Mouse (Mus musculus) C2C12 (cell line): ENCODE data around the gene Rpl36a. TPM values are rescaled to one million over a fixed set of nuclear protein-coding genes. Genes with fewer than 3 reads are reported as not detected.

Source experiments
- H3K27me3 ChIP-seq: one replicate; pipeline ENCODE4 v1.6.1; 2011; ENCODE audit not compliant: control insufficient read depth, insufficient read depth, insufficient read length
- H3K36me3 ChIP-seq: one replicate; pipeline ENCODE4 v1.6.1; 2011; ENCODE audit not compliant: control insufficient read depth, insufficient read depth
- H3K4me3 ChIP-seq: one replicate; pipeline ENCODE4 v1.5.1; 2011; ENCODE audit warnings: mild to moderate bottlenecking, control low read depth; ENCODE audit not compliant: poor library complexity, insufficient read depth, severe bottlenecking
- H3K79me2 ChIP-seq: one replicate; pipeline ENCODE4 v1.6.1; 2011; ENCODE audit not compliant: control insufficient read depth, insufficient read depth
- H3K79me3 ChIP-seq: one replicate; pipeline ENCODE4 v1.6.1; 2011; ENCODE audit warnings: low read depth, control low read depth
- H3ac ChIP-seq: one replicate; pipeline ENCODE3; 2011; ENCODE audit warnings: low read depth; ENCODE audit not compliant: control insufficient read depth, insufficient read length
- CEBPB ChIP-seq: IDR thresholded peaks from one replicate; pipeline ENCODE4 v1.6.1; 2011; ENCODE audit warnings: low read depth, mild to moderate bottlenecking, control low read depth, moderate library complexity
- CTCF ChIP-seq: IDR thresholded peaks from one replicate; pipeline ENCODE4 v1.5.1; 2011; ENCODE audit not compliant: control insufficient read depth, insufficient read depth, insufficient read length
- FOSL1 ChIP-seq: IDR thresholded peaks from one replicate; pipeline ENCODE4 v1.8.0; 2011; ENCODE audit warnings: mild to moderate bottlenecking, low read length; ENCODE audit not compliant: poor library complexity, insufficient read depth, severe bottlenecking
- MAX ChIP-seq: IDR thresholded peaks from one replicate; pipeline ENCODE4 v1.6.1; 2011; ENCODE audit warnings: mild to moderate bottlenecking, control low read depth
- MYOD1 ChIP-seq: IDR thresholded peaks from one replicate; pipeline ENCODE4 v1.6.1; 2011; ENCODE audit warnings: low read depth; ENCODE audit not compliant: control insufficient read depth, insufficient read length
- MYOG ChIP-seq: IDR thresholded peaks from one replicate; pipeline ENCODE4 v1.6.1; 2011; ENCODE audit not compliant: control insufficient read depth, insufficient read length; ENCODE audit errors: extremely low read depth
- USF1 ChIP-seq: IDR thresholded peaks from one replicate; pipeline ENCODE4 v1.6.1; 2011; ENCODE audit warnings: low read depth, mild to moderate bottlenecking, control low read depth, moderate library complexity
- polyA plus RNA-seq: library from polyadenylated mRNA; unstranded; fragments of >200 nt; fragmentation: generic; extraction: Trizol; gene quantifications from one replicate; pipeline ENCODE4 v1.2.1, GENCODE M21; 2012; ENCODE audit warnings: missing spikeins

Rpl36a gene
- polyA plus RNA-seq, 1 experiment, result 1,745 TPM

DNA sequence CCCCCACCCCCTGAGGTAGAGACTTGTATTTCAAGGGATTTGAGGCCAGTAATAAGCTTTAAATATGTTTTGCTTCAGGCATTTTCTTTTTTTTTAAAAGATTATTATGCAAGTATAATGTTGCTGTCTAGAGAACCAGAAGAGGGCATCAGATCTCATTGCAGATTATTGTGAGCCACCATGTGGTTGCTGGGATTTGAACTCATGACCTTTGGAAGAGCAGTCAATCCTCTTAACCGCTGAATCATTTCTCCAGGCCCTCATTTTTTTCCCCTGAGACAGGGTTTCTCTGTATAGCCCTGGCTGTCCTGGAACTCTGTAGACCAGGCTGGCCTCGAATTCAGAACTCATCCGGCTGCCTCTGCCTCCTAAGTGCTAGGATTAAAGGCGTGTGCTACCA lies 2.8 kb downstream of the Rpl36a start:
- Histone ChIP-seq H3K36me3 (peaks cover 18% of the 10 kb centered on the region), H3K27me3 (no peaks in the 10 kb centered on the region), H3K79me2 (peaks cover 24% of the 10 kb centered on the region), H3ac (no peak overlapping the region), H3K79me3 (peaks cover 16% of the 10 kb centered on the region), H3K4me3 (no peak overlapping the region)
- no peak for TF ChIP-seq MAX
- TF ChIP-seq MYOG, result no peak
- no peak for TF ChIP-seq FOSL1
- no peak for TF ChIP-seq CEBPB
- TF ChIP-seq CTCF, result no peak
- TF ChIP-seq MYOD1, result no peak
- TF ChIP-seq USF1, result no peak

DNA sequence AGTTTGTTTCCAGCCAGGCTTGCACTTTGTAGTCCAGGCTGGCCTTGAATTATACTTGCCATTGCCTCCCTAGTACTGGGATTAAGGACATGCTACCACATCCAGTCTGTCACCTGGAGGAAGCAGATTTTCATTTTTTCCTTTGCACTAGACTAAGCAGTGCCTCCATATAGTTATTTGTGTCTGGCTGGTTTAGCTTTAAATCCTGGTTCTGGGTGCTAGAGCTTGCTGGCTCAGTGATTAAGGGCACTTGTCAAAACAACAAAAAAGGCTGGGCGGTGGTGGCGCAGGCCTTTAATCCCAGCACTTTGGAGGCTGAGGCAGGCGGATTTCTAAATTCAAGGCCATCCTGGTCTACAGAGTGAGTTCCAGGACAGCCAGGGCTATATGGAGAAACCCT lies 3.5 kb downstream of the Rpl36a start:
- TF ChIP-seq MAX (no peak), FOSL1 (no peak), USF1 (no peak), MYOG (no peak), CTCF (no peak), MYOD1 (no peak), CEBPB (no peak)
- Histone ChIP-seq H3K27me3 (no peaks in the 10 kb centered on the region), H3ac (no peak overlapping the region), H3K79me3 (peaks cover 16% of the 10 kb centered on the region), H3K36me3 (peaks cover 18% of the 10 kb centered on the region), H3K4me3 (no peak overlapping the region), H3K79me2 (peaks cover 24% of the 10 kb centered on the region)

DNA sequence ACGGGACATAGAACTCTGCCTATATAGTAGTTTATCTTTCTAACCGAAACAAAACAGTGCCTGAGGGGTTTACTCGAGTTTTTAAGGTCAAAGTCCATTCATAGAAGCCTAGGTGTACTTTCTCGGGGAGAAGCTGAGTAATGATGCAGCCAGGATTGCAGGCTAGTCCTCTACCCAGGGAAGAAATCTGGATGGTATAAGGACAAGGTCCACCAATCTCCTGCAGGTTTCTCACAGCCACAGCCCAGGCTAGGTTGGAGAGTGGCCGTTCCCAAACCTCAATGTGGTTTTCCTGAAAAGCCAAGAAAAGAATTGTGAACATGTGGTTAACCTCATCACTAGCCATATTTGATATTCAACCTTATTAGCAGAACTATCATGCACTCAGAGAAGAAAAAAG lies 4.4 kb downstream of the Rpl36a start:
- no peak overlapping the region for H3K4me3 ChIP-seq
- H3K36me3 ChIP-seq, result peaks cover 18% of the 10 kb centered on the region
- no peak overlapping the region for H3ac ChIP-seq
- peaks cover 24% of the 10 kb centered on the region for H3K79me2 ChIP-seq
- H3K79me3 ChIP-seq, result peaks cover 16% of the 10 kb centered on the region
- TF ChIP-seq CTCF (no peak), MYOD1 (no peak), USF1 (no peak), MYOG (no peak), FOSL1 (no peak), MAX (no peak), CEBPB (no peak)
- no peaks in the 10 kb centered on the region for H3K27me3 ChIP-seq

DNA sequence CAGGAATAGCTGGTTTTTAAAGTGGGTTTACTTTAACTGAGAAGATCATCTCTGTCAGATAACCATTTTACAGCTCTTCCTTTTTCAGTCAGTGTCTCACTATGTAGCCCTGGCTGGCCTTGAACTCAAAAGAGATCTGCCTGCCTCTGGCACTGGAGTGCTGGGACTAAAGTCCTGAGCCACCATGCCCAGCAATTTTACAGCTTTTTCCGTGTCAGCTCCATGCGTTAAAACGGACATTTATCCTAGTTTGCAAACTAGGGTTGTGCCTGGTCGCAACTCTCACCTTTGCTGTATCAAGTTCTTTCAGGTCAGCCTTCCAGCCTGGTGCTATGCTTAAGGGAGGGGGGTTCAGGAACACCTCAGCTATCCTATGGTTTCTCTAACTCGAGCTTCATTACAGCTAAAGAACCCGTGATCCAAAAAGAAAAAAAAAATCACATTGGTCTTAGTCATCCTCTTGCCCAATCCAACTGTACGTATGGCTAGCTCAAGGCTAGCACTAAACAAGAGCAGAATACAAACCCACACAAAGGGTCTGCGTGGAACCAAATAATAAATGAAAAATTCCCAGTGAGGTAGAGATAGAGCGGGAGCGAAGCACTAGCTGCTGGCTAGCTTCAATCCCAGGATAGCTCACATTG lies 14.6 kb downstream of the Rpl36a start:
- H3K79me3 ChIP-seq, result peaks cover 38% of the 10 kb centered on the region
- H3K79me2 ChIP-seq, result peaks cover 53% of the 10 kb centered on the region
- H3K36me3 ChIP-seq, result peaks cover 6% of the 10 kb centered on the region
- TF ChIP-seq CEBPB (peak; percentile 48), MYOD1 (no peak)
- H3K4me3 ChIP-seq, result peak overlapping the region; percentile 36
- no peaks in the 10 kb centered on the region for H3K27me3 ChIP-seq
- no peak overlapping the region for H3ac ChIP-seq

DNA sequence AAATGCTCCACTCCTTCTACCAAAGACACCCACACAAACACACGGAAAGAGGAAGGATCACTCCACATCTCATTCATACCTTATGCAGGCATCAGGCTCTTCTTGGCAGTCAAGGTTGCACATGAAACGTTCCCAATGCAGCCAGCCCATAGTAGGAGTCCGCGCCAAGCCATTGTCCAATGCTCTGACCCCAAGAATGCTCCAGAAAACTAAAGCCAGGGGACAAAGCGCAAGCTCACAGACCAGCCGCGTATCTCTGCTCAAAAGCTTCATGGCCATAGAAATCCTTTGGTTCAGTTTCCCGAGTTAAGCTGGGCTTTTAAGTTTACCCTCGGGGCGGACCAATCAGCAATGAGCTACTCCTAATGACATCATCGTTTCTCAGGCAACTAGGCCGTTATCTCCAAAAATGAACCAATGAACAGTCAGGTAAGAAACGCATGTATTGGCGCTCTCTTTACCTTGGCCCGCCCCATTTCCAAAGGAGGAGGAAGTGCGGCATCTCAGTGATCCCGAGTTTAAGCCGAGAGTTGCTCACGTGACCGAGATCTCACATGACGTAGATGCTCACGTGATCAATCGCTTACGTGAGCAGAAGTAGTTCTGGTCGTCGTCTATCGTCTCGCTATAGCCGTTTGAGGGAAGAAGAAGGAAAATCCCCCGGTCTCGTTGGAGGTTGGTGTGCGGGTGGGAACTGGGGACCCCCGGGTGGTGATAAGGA lies 15.4 kb downstream of the Rpl36a start, which contains the start of the genes Gla and Hnrnph2:
Gene Gla (minus strand): TSS at position 467 of the 721 bp plus-strand sequence.
Gene Hnrnph2 (plus strand): TSS at position 521 of the 721 bp plus-strand sequence.
- H3K27me3 ChIP-seq, result no peaks in the 10 kb centered on the region
- TF ChIP-seq FOSL1 (no peak), USF1 (peak; percentile 99)
- H3ac ChIP-seq, result peak within 1 kb of the TSS; percentile 67
- H3K4me3 ChIP-seq, result peak within 1 kb of the TSS; percentile 48
- H3K36me3 ChIP-seq, result peaks cover 6% of the 10 kb centered on the region
- peaks cover 38% of the 10 kb centered on the region for H3K79me3 ChIP-seq
- peaks cover 55% of the 10 kb centered on the region for H3K79me2 ChIP-seq

DNA sequence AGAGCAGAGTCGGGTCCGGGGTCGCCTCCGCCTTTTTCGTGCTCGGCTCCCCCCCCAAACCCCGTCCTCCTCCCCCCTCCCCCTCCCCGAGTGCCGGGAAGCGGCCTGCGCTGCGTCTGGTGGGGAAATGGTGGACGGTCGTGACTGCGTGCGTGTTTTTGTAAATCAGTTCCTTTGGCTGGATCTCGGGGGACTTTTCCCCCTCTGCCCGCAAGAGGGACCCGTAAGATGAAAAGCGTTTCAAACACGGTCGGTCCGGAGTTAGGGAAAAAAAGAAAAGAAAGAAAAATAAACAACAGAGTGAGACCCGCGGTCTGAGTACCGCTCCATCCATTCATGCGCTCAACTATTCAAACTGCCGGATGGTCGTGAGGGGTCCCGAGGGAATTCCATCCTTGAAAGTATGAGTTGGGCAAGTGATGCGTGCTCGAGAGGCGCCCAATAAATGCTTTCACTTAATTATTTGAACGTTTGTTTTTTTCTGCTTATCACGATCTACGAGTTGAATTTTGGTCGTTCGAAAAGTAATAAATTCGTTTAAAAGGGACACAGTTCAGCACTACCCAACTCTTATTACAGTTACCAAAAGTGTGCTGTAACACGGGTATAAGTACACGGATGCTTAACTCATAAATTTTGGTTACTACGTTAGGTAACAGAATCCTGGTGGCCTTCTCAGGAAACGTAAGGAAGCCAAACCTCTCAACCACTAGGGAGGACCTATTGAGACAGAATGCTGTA lies 16.1 kb downstream of the Rpl36a start:
- no peaks in the 10 kb centered on the region for H3K27me3 ChIP-seq
- peaks cover 38% of the 10 kb centered on the region for H3K79me3 ChIP-seq
- H3K79me2 ChIP-seq, result peaks cover 55% of the 10 kb centered on the region
- peak overlapping the region; percentile 48 for H3K4me3 ChIP-seq
- H3ac ChIP-seq, result peak overlapping the region; percentile 67
- no peak for TF ChIP-seq CEBPB
- TF ChIP-seq CTCF, result no peak
- no peak for TF ChIP-seq FOSL1
- no peak for TF ChIP-seq USF1
- TF ChIP-seq MAX, result no peak
- no peak for TF ChIP-seq MYOG
- TF ChIP-seq MYOD1, result no peak
- H3K36me3 ChIP-seq, result peaks cover 6% of the 10 kb centered on the region
